Mouse (Mus musculus): ENCODE measurements around the gene Fut2.

The Fut2 gene

DNA sequence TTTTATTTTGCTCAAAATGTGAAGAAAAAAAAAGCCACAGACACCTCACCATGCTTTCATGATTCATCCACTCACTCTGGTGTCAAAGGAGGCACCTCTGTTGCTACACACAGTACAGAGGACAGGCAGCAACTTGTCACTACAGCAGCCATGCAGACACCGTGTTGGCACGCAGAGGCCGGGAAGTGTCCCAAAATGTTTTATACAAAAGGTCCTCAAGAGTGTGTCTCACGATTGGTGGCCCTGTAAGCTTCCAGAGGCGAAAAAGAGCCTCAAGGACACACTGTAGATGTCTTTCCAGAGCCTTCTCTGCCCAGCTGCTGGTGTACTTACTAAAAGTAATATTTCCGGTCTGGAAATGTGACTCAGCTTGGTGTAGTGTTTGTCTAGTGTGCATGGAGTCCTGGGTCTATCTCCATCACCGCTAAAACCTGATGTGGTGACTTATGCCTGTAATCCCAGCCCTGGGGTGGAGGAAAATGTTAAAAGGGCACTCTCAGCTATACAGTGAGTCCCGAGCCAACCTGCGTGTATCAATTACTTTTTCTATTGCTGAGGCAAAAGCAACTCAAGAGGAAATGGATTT is 60.4 kb downstream of the Fut2 start:
- DNase-seq (ENCODE audit: low spot score in 2 of 2), result no peak

DNA sequence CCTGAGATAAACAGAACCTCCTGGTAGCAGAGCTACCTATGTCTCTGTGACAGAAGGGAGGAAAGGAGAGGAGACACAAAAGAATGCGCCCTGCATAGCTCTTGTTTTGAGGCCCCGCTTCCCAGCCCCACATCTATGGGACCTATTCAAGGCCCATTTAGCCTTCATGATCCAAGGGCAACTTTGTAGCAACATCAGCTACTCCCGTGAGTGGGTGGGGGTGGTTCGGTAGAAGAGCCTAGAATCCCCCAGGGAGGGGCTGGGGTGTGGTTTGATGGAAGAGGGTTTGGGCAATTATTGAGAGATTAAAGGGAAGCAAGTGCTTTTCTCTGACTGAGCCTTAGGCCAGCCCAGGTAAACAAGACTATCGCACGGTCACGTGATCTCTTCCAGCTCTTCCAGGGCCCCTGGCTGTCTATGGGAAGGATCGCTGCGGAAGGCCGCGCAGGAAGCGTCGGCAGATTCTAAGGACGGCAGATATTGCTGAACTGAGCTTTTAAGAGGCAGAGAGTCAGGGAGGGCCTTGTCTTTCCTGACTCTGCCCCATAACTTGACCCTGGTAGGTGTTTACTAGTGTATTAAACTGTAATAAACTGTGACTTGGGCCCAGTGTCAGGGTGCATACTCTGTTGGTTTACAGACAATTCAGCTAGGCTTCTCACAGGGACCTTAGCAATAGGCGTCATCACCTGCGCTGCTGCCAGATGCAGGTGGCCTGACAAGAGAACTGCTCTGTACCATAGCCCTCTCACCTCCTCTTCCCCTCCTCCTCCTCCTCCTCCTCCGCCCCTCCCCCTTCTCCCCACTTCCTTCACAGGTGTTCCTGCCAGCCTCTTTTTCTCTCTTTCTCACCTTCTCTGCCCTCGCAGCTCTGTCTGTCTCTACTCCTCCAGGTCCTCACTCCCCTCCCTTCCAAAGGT is 67.0 kb downstream of the Fut2 start:
- DNase-seq (ENCODE audit: low spot score in 2 of 2), result no peak

All from spleen, postnatal 36 days (tissue).